Mouse (Mus musculus): ENCODE results near the gene Gm9918.

- TF ChIP-seq POLR2A (IDR thresholded peaks at IDR 0.05; ENCODE audit: low read depth, low read length) (peak; percentile 83), CTCF (IDR thresholded peaks at IDR 0.05; ENCODE audit: extremely low read depth, insufficient read depth, insufficient read length, insufficient replicate concordance) (no peak)
These were observed 8.9 kb downstream of the Gm9918 start, which contains the start of gene Mfsd5 for GRCm38 (mm10) chr15:102279092-102279782.
